Mouse (Mus musculus) heart, embryonic 13.5 days (tissue): ENCODE measurements around the gene Bcas3. TPM values are rescaled to one million over a fixed set of nuclear protein-coding genes. Genes with fewer than 3 reads are reported as not detected.
"Not testable (repeated sequence)": the region's sequence is repeated elsewhere in the genome, so short reads cannot be mapped to it uniquely, and the experiment has no call there.

ENCODE experiments used
- ATAC-seq: fragments of 200-750 bp; cut with Nextera tagmentation; 2 replicates; pipeline ENCODE4 v1.8.0; 2017; ENCODE audit warnings: moderate TSS enrichment; ENCODE audit not compliant: insufficient number of reproducible peaks, low FRiP score, low TSS enrichment; ENCODE audit errors: extremely low read depth
- H3K27ac ChIP-seq: fragments of 300-500 bp; sonication (generic); replicated peaks from 2 replicates; pipeline ENCODE4 v1.5.1; 2015; ENCODE audit warnings: moderate library complexity, mild to moderate bottlenecking, inconsistent platforms
- H3K27me3 ChIP-seq: fragments of 300-500 bp; sonication (generic); replicated peaks from 2 replicates; pipeline ENCODE4 v1.6.1; 2015; ENCODE audit warnings: mild to moderate bottlenecking, inconsistent platforms
- H3K36me3 ChIP-seq: fragments of 300-500 bp; sonication (generic); 2 replicates; pipeline ENCODE4 v1.6.1; 2015; ENCODE audit warnings: mild to moderate bottlenecking, inconsistent platforms
- H3K4me1 ChIP-seq: fragments of 300-500 bp; sonication (generic); 2 replicates; pipeline ENCODE4 v1.6.1; 2015; ENCODE audit warnings: inconsistent platforms
- H3K4me2 ChIP-seq: fragments of 300-500 bp; sonication (generic); 2 replicates; pipeline ENCODE4 v1.6.1; 2015; ENCODE audit warnings: inconsistent platforms, mild to moderate bottlenecking, moderate library complexity
- H3K4me3 ChIP-seq: fragments of 300-500 bp; sonication (generic); 2 replicates; pipeline ENCODE4 v1.5.1; 2015; ENCODE audit warnings: moderate library complexity, mild to moderate bottlenecking, inconsistent platforms
- H3K9ac ChIP-seq: fragments of 300-500 bp; sonication (generic); 2 replicates; pipeline ENCODE4 v1.6.1; 2015; ENCODE audit warnings: inconsistent platforms, mild to moderate bottlenecking, moderate library complexity
- H3K9me3 ChIP-seq: fragments of 300-500 bp; sonication (generic); 2 replicates; pipeline ENCODE4 v1.6.1; 2016; ENCODE audit warnings: inconsistent platforms
- WGBS: fragments of 180-500 bp; shearing (Covaris S2); methylation state at CpG from one replicate; pipeline ENCODE4 v1.1.7; 2015; ENCODE audit warnings: mixed read lengths; 5-methylcytosine and 5-hydroxymethylcytosine counted together
- polyA plus RNA-seq: library from polyadenylated mRNA; unstranded; fragments of >200 nt; fragmentation: Nextera tagmentation; extraction: Ambion mirVana; gene quantifications from 2 replicates; pipeline ENCODE4 v1.2.1, GENCODE M21; 2015

Bcas3 gene
- polyA plus RNA-seq, 1 experiment from 2014 or later: 18.3 TPM

DNA sequence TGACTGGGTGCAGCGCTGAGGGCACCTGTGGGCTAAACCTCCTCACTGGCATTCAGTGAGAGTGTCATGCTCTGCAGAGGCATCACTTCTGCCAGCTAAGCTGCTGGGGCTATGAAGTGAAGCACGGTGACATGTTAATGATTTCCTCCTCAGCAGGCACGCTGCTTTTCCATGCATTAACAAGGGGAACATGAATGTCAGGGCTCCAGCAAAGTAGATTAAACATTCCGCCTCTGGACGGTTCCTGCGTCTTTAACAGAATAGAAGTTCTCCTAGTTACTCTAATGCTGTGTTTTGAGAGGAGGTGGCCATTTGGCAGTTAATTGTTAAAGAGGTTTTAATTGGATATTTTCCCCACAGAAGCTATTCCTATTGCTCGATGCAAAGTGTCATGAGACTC lies 134.5 kb downstream of the Bcas3 start:
- 55% methylated on average over 7 of the region's 7 CpGs for WGBS

DNA sequence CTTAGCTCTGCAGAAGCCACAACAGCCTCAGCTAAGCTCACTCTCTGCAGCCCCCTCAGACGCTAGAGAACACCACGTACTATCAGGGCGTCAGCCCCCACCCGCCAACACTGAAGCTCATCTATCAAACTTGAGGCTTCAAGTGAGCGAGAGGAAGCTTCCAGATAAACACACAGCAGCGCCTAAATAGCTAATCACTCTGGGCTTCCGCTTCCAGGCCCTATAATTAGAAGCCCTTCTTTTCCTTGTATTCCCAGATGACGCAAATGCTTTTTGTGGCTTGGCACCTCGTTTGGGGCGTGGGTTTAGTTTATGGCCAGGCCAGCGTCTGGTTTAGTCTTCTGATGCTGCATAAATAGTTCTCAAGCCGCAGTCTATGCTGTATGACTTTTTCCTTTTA lies 139.3 kb downstream of the Bcas3 start:
- peak overlapping the region; percentile 31 for H3K4me3 ChIP-seq
- H3K9me3 ChIP-seq: no peaks in the 10 kb centered on the region
- H3K36me3 ChIP-seq: no peaks in the 10 kb centered on the region
- ATAC-seq: no peak
- H3K9ac ChIP-seq: peak overlapping the region; percentile 61; the same call in 1 of the 2 replicates
- H3K4me1 ChIP-seq: peaks cover 34% of the 10 kb centered on the region
- 6% methylated on average over 12 of the region's 12 CpGs for WGBS
- H3K27ac ChIP-seq: peak overlapping the region; percentile 80
- H3K27me3 ChIP-seq: no peaks in the 10 kb centered on the region
- peak overlapping the region; percentile 64 for H3K4me2 ChIP-seq

More for the DNA sequence above, 134.5 kb downstream of the Bcas3 start:
- peaks cover 26% of the 10 kb centered on the region for H3K4me1 ChIP-seq
- H3K27ac ChIP-seq: no peak overlapping the region
- H3K9ac ChIP-seq: no peak overlapping the region
- 0 out of 2 replicates have a peak, but pooled peaks cover 3% of the 10 kb centered on the region for H3K36me3 ChIP-seq
- ATAC-seq: no peak
- no peaks in the 10 kb centered on the region for H3K27me3 ChIP-seq
- no peaks in the 10 kb centered on the region for H3K9me3 ChIP-seq
- no peak overlapping the region for H3K4me2 ChIP-seq
- no peak overlapping the region for H3K4me3 ChIP-seq

DNA sequence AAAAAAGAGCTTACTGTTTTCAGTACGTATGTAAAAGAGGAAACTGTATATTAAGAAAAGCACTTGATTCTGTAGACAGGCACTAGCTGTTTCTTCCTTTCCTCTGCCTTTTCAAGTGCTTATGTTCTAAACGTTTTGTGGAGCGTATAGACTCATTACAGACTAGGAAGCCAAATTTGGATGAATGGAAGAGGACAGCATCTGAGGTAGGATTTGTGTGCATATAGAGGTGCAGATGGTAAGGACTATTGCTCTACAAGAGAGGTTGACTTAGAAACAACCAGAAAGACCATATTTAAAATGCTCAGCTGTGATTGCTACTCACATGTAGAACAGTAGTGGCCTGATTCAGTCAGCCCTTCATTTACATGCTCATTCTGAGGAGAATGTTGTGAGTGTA lies 139.7 kb downstream of the Bcas3 start:
- Histone ChIP-seq H3K4me3 (peak overlapping the region; percentile 31; the same call in 1 of the 2 replicates), H3K4me2 (peak overlapping the region; percentile 64), H3K27ac (peak overlapping the region; percentile 80), H3K9ac (0 out of 2 replicates have a peak overlapping the region, but pooled peaks have one; percentile 33), H3K9me3 (no peaks in the 10 kb centered on the region), H3K4me1 (peaks cover 34% of the 10 kb centered on the region), H3K27me3 (no peaks in the 10 kb centered on the region), H3K36me3 (no peaks in the 10 kb centered on the region)
- no peak for ATAC-seq
- WGBS: 31% methylated on average over 3 of the region's 3 CpGs

DNA sequence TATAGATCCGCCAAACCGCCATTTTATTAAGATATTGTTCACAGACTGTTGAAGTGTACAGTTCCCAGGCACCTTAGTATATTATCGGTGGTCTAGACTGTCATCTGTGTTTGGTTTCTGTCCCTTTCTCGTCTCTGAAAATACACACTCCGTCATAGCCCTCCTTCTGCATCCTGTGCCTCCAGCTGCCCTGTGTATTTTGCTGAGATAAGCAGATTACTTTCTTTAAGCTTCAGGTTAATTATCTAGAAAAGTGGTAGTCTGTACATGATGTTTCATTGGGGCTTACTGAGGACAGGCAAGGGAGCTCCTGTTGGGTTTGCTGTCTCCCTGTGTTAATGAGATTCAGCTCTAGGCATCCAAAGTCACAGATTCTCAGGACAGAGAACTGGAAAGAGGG lies 146.6 kb downstream of the Bcas3 start:
- no peaks in the 10 kb centered on the region for H3K9me3 ChIP-seq
- H3K4me2 ChIP-seq: no peak overlapping the region
- H3K27ac ChIP-seq: no peak overlapping the region
- ATAC-seq: no peak
- H3K4me1 ChIP-seq: no peaks in the 10 kb centered on the region
- 57% methylated on average over 5 of the region's 5 CpGs for WGBS
- no peaks in the 10 kb centered on the region for H3K27me3 ChIP-seq
- H3K9ac ChIP-seq: no peak overlapping the region
- no peak overlapping the region for H3K4me3 ChIP-seq
- no peaks in the 10 kb centered on the region for H3K36me3 ChIP-seq

DNA sequence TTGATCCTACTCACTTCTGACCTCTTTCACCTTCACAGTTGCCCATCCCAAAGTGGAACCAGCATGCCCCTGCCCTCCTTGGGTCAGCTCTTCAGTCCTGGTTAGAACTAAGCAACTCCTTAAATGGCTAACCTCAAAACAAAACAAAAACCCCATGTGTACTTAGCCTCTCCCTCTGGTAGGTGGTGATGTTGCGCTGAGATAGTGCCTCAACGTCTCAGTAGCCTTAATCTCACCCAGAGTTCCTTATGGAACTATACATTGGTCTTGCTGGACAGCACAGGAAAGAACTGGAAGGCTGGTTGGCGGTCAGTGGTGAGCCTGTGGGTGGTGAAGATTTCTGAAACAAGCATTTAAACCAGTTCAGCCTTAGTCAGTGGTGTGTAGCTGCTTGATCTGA lies 149.1 kb downstream of the Bcas3 start:
- Histone ChIP-seq H3K4me3 (no peak overlapping the region), H3K4me2 (no peak overlapping the region), H3K9ac (no peak overlapping the region), H3K27ac (no peak overlapping the region), H3K36me3 (no peaks in the 10 kb centered on the region), H3K4me1 (no peaks in the 10 kb centered on the region), H3K9me3 (no peaks in the 10 kb centered on the region), H3K27me3 (no peaks in the 10 kb centered on the region)
- WGBS: 67% methylated on average over 3 of the region's 3 CpGs
- no peak for ATAC-seq

GRCm38 (mm10) chr11:85504812-85505211 lies 151.8 kb downstream of the Bcas3 start:
- not testable (repeated sequence) for ATAC-seq, H3K4me3 ChIP-seq, H3K36me3 ChIP-seq

DNA sequence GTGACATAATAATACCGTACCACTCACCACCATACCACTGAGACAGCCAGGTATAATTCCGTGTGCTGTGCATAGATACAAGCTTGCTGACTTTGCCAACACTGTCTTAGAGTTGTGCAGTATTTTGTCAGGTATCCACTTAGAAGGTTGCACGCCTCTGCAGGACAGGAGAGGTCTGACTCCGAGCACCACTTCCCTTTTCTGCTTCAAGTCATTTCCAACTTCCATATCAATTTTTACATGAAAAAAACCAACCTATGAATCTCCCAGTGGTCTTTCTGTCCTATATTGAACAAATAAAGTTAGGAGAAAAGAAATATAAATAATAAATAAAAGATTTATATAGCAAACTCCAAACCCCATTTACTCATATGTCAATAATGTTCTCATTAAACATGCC lies 152.8 kb downstream of the Bcas3 start:
- Histone ChIP-seq H3K9me3 (no peaks in the 10 kb centered on the region), H3K27me3 (no peaks in the 10 kb centered on the region), H3K27ac (no peak overlapping the region), H3K4me2 (no peak overlapping the region), H3K9ac (no peak overlapping the region), H3K4me1 (no peaks in the 10 kb centered on the region), H3K36me3 (no peaks in the 10 kb centered on the region), H3K4me3 (no peak overlapping the region)
- 82% methylated on average over 4 of the region's 4 CpGs for WGBS
- ATAC-seq: no peak

More at GRCm38 (mm10) chr11:85504812-85505211, 151.8 kb downstream of the Bcas3 start:
- WGBS: 47% methylated on average over 4 of the region's 4 CpGs
- not testable (repeated sequence) for H3K27ac ChIP-seq, H3K27me3 ChIP-seq, H3K4me2 ChIP-seq, H3K9ac ChIP-seq, H3K4me1 ChIP-seq, H3K9me3 ChIP-seq

GRCm38 (mm10) chr11:85509334-85509733 lies 156.4 kb downstream of the Bcas3 start:
- H3K9me3 ChIP-seq: no peaks in the 10 kb centered on the region
- 0 out of 2 replicates have a peak, but pooled peaks cover 2% of the 10 kb centered on the region for H3K27me3 ChIP-seq
- no peak overlapping the region for H3K4me3 ChIP-seq
- H3K4me1 ChIP-seq: no peaks in the 10 kb centered on the region
- no peak overlapping the region for H3K9ac ChIP-seq
- ATAC-seq: no peak
- no peak overlapping the region for H3K4me2 ChIP-seq
- H3K36me3 ChIP-seq: no peaks in the 10 kb centered on the region
- no peak overlapping the region for H3K27ac ChIP-seq
- whole genome bisulfite sequencing: 86% methylated on average over 12 of the region's 12 CpGs

DNA sequence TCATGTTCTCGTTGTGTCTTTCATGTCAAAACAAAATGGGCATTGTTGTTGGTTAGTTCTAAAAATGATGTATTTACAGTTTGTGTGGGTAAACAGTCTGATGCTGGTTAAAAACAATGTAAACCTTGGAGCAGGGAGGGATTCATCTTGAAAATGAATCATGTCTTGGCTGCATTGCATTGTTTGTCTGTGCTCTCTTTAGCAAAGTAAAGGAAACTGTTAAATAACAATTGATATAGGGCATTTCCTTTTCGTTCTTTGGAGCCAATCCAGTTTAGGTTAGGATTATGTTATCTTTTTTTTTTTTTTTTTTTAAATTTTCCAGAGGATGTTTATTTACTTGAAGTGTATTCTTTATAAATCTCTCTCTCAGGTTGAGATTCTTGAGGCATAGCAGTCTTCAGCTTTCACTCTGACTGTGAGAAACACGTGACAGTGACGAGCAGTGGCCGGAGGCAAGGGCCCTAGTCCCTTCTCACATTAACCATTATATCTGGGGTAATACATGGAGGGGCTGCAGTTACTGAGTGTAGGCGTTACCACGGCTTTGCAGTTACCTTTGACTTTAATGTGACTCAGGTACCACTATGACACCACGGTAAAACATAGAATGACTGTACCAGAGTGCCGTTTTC lies 158.4 kb downstream of the Bcas3 start:
- Histone ChIP-seq H3K4me2 (no peak overlapping the region), H3K9me3 (no peaks in the 10 kb centered on the region), H3K4me1 (no peaks in the 10 kb centered on the region), H3K36me3 (no peaks in the 10 kb centered on the region), H3K9ac (no peak overlapping the region), H3K27ac (no peak overlapping the region), H3K4me3 (no peak overlapping the region), H3K27me3 (peaks cover 7% of the 10 kb centered on the region; the same call in 1 of the 2 replicates)
- no peak for ATAC-seq
- WGBS: 73% methylated on average over 9 of the region's 9 CpGs

GRCm38 (mm10) chr11:85516724-85517123 lies 163.8 kb downstream of the Bcas3 start:
- no peak overlapping the region for H3K27ac ChIP-seq
- no peaks in the 10 kb centered on the region for H3K36me3 ChIP-seq
- peaks cover 13% of the 10 kb centered on the region; the same call in 1 of the 2 replicates for H3K27me3 ChIP-seq
- no peaks in the 10 kb centered on the region for H3K9me3 ChIP-seq
- no peak overlapping the region for H3K4me2 ChIP-seq
- 0 out of 2 replicates have a peak, but pooled peaks cover 3% of the 10 kb centered on the region for H3K4me1 ChIP-seq
- no peak for ATAC-seq
- WGBS: 78% methylated on average over 7 of the region's 7 CpGs
- H3K9ac ChIP-seq: no peak overlapping the region
- no peak overlapping the region for H3K4me3 ChIP-seq

GRCm38 (mm10) chr11:85518025-85518756 lies 165.2 kb downstream of the Bcas3 start:
- ATAC-seq: no peak
- Histone ChIP-seq H3K4me2 (no peak overlapping the region), H3K27ac (no peak overlapping the region), H3K27me3 (peaks cover 14% of the 10 kb centered on the region; the same call in 1 of the 2 replicates), H3K4me1 (peaks cover 4% of the 10 kb centered on the region; the same call in 1 of the 2 replicates), H3K36me3 (no peaks in the 10 kb centered on the region), H3K4me3 (no peak overlapping the region), H3K9me3 (no peaks in the 10 kb centered on the region), H3K9ac (no peak overlapping the region)
- 34% methylated on average over 3 of the region's 3 CpGs for WGBS
